ENCODE assay signal across 8 mouse cellular contexts in genomic region chr13:31559419-31560144, GRCm38 (mm10). TPM values are rescaled to one million over a fixed set of nuclear protein-coding genes. Genes with fewer than 3 reads are reported as not detected.
DNase-seq lines count a peak whose midpoint lies in the region; ATAC-seq and TF ChIP-seq lines count a peak whose summit lies in the region.

No protein-coding gene starts in this region.

- no peak for TF ChIP-seq POLR2A in brain, embryonic 14.5 days (IDR thresholded peaks at IDR 0.05; ENCODE audit: borderline replicate concordance, extremely low read depth, insufficient read depth, insufficient read length, poor library complexity, severe bottlenecking)

- H3K4me2 ChIP-seq in forebrain, embryonic 14.5 days (ENCODE audit: low read length), result peak overlapping the region; percentile 97
- peak overlapping the region; percentile 98 for H3K4me2 ChIP-seq in hindbrain, embryonic 11.5 days (replicated peaks; ENCODE audit: low read depth, low read length)

- peak overlapping the region; percentile 70 to 74 for H3K4me3 ChIP-seq in ES-E14 (ENCODE audit: insufficient read depth in 1 of 2, low read depth in 1 of 2, low read length in 2 of 2, poor library complexity in 1 of 2, severe bottlenecking in 1 of 2)
- H3K4me3 ChIP-seq in forebrain, embryonic 14.5 days (ENCODE audit: low read depth, low read length), result peak overlapping the region; percentile 49
- peak overlapping the region; percentile 55 for H3K4me3 ChIP-seq in hindbrain, embryonic 11.5 days (ENCODE audit: low read depth, low read length)

- peaks cover 0 to 4% of the 10 kb centered on the region in 2 experiments; a peak in 1 of 4 replicates for H3K4me1 ChIP-seq in ES-E14 (ENCODE audit: control insufficient read depth in 2 of 2, insufficient read depth in 2 of 2, low read length in 2 of 2, poor library complexity in 1 of 2)
- H3K4me1 ChIP-seq in forebrain, embryonic 14.5 days (ENCODE audit: control insufficient read depth, insufficient read depth, low read length), result peaks cover 17% of the 10 kb centered on the region
- H3K4me1 ChIP-seq in hindbrain, embryonic 11.5 days (replicated peaks; ENCODE audit: control insufficient read depth, insufficient read depth, low read length), result peaks cover 10% of the 10 kb centered on the region; the same call in 1 of the 2 replicates

- DNase-seq in ES-E14 (ENCODE audit: low read depth, low spot score) (peak; percentile 40), adipocyte (ENCODE audit: low spot score) (no peak)
- DNase-seq in brain, embryonic 14.5 days (ENCODE audit: low read depth), result peak; percentile 64
- DNase-seq in forebrain, embryonic 14.5 days (ENCODE audit: low spot score), result peak; percentile 34
- peak; percentile 76 for DNase-seq in hindbrain, embryonic 11.5 days (ENCODE audit: low spot score)
- DNase-seq in layer of hippocampus, postnatal 25 days (ENCODE audit: extremely low spot score in 1 of 2, low spot score in 1 of 2), result peak; percentile 30 to 52
- DNase-seq in lung, postnatal 25 days (ENCODE audit: low spot score), result peak; percentile 71
- peak; percentile 29 for DNase-seq in right cerebral cortex, postnatal 14 days

- no peak overlapping the region for H3K27ac ChIP-seq in ES-E14 (ENCODE audit: insufficient read depth, low read depth, low read length, poor library complexity, severe bottlenecking)
- peak overlapping the region; percentile 21; the same call in 1 of the 2 replicates for H3K27ac ChIP-seq in forebrain, embryonic 14.5 days (ENCODE audit: low read depth, low read length)
- H3K27ac ChIP-seq in hindbrain, embryonic 11.5 days (ENCODE audit: low read depth, low read length), result no peak overlapping the region

- H3K27me3 ChIP-seq in forebrain, embryonic 14.5 days (replicated peaks; ENCODE audit: control insufficient read depth, insufficient read depth, low read length), result peaks cover 86% of the 10 kb centered on the region
- peaks cover 75% of the 10 kb centered on the region for H3K27me3 ChIP-seq in hindbrain, embryonic 11.5 days (ENCODE audit: control insufficient read depth, insufficient read depth, low read length)

- TF ChIP-seq CTCF in brain, embryonic 14.5 days (IDR thresholded peaks at IDR 0.05; ENCODE audit: borderline replicate concordance, extremely low read depth, insufficient read depth, insufficient read length), result peak; percentile 71

- peak overlapping the region; percentile 49; the same call in 1 of the 2 replicates for H3K9ac ChIP-seq in ES-E14 (ENCODE audit: insufficient read depth, low read depth, low read length, poor library complexity, severe bottlenecking)
- H3K9ac ChIP-seq in forebrain, embryonic 14.5 days (ENCODE audit: low read length), result peak overlapping the region; percentile 60
- H3K9ac ChIP-seq in hindbrain, embryonic 11.5 days (ENCODE audit: low read depth, low read length), result peak overlapping the region; percentile 44; the same call in 1 of the 2 replicates

- under 1% methylated on average over 63 of the region's 92 CpGs for WGBS in forebrain, embryonic 14.5 days
- under 1% methylated on average over 88 of the region's 92 CpGs for WGBS in hindbrain, embryonic 11.5 days

- in situ Hi-C loops in ES-E14 (cut with MboI; ENCODE audit: low sequenced_read_pairs in 2 of 2, unreplicated experiment in 2 of 2), result loop anchor here (5.0 to 10.0 kb wide), 2 partner anchors 65 to 68 kb away; partner anchors contain the start of gene Foxf2 (in 2 of the 2)

- peak; percentile 73 for ATAC-seq in forebrain, embryonic 14.5 days
- ATAC-seq in hindbrain, embryonic 11.5 days (ENCODE audit: low FRiP score), result peak; percentile 84

- no peaks in the 10 kb centered on the region for H3K36me3 ChIP-seq in ES-E14 (ENCODE audit: control insufficient read depth, insufficient read depth, low read length, poor library complexity, severe bottlenecking)
- no peaks in the 10 kb centered on the region for H3K36me3 ChIP-seq in forebrain, embryonic 14.5 days (ENCODE audit: control insufficient read depth, insufficient read depth, low read length)
- no peaks in the 10 kb centered on the region for H3K36me3 ChIP-seq in hindbrain, embryonic 11.5 days (ENCODE audit: control insufficient read depth, insufficient read depth, low read length)

- H3K9me3 ChIP-seq in ES-E14 (ENCODE audit: control insufficient read depth, insufficient read depth, low read depth, low read length), result no peaks in the 10 kb centered on the region
- no peaks in the 10 kb centered on the region for H3K9me3 ChIP-seq in forebrain, embryonic 14.5 days (replicated peaks; ENCODE audit: control insufficient read depth, low read length)
- no peaks in the 10 kb centered on the region for H3K9me3 ChIP-seq in hindbrain, embryonic 11.5 days (ENCODE audit: control insufficient read depth, low read length)

TF ChIP-seq in ES-E14, 5 proteins besides CTCF, POLR2A, EP300 and RAD21:
- TF ChIP-seq ZC3H11A (IDR thresholded peaks at IDR 0.05; ENCODE audit: borderline replicate concordance, low read depth, low read length), result 0 out of 2 replicates have a peak, but pooled peaks have one; percentile 37
- no peak for TF ChIP-seq CHD2 (IDR thresholded peaks at IDR 0.05; ENCODE audit: low read depth, low read length)

RNA-seq across cellular contexts. Expression of gene A530084C06Rik, which starts 0.4 kb away (rescaled TPM):
- total RNA-seq in ES-E14 (2012; rRNA removed), result 0.21 and 0.22 TPM in 2 replicates
- 0.46 and 0.68 TPM in 2 replicates for polyA plus RNA-seq in brain, embryonic 14.5 days (2012; rRNA removed)
- not detected in 2 replicates for polyA plus RNA-seq in forebrain, embryonic 14.5 days (2014; fragmentation: Nextera tagmentation; extraction: Ambion mirVana)
- not detected in 2 replicates for polyA plus RNA-seq in hindbrain, embryonic 11.5 days (2014; fragmentation: Nextera tagmentation; extraction: Ambion mirVana)
- under 1 TPM; 0.59 to 0.85 TPM for total RNA-seq in layer of hippocampus, postnatal 25 days (2021)

RNA-seq across cellular contexts. Expression of gene Foxq1, which starts 3.6 kb away (rescaled TPM):
- total RNA-seq in ES-E14 (2012; rRNA removed), result 0.32 and 1.6 TPM in 2 replicates
- polyA plus RNA-seq in brain, embryonic 14.5 days (2012; rRNA removed), result 5.0 and 5.8 TPM in 2 replicates
- polyA plus RNA-seq in forebrain, embryonic 14.5 days (2014; fragmentation: Nextera tagmentation; extraction: Ambion mirVana), result 2.2 and 2.4 TPM in 2 replicates
- 1.2 and 1.5 TPM in 2 replicates for polyA plus RNA-seq in hindbrain, embryonic 11.5 days (2014; fragmentation: Nextera tagmentation; extraction: Ambion mirVana)
- total RNA-seq in layer of hippocampus, postnatal 25 days (2021), result 1 to 10 TPM; 2.4 to 2.5 TPM
